Mouse (Mus musculus): ENCODE measurements around the gene Pradc1. TPM values are rescaled to one million over a fixed set of nuclear protein-coding genes. Genes with fewer than 3 reads are reported as not detected.

Gene Pradc1
- polyA plus RNA-seq, 1 experiment: not detected

DNA sequence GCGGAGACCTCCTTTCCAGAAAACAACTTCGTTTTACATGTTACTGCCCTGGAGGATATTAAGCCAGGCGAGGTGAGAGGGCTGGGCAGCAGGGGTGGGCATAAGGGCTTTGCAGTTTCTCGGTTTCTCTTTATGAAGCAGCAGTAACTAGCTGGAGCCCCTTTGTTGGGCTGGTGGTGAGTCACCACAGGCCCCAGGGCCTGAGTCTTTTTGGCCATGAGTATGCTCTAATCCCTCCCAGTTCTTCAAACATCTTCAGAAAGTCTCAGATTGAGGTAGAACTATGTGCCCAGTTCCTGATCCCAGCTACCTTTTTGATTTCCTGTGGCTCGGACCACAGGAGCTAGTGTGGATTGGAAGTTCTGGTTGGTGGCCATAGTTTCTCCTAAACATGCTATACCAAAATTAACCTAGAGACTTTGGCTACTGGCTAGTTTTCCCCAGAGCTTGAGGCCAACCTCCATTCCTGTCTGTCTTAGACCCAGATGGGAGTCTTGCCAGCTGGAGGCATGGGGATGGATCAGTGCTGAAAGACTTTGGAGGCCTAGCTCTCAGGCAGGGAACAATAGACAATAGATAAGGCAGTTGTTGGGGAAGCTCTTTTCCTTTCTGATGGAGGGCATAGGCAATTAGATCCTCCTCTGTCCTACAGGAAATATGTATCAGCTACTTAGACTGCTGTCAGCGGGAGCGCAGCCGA, 7.4 kb downstream of the Pradc1 start:
- H3K27ac ChIP-seq (ENCODE audit: insufficient read depth, low read depth, low read length): no peak overlapping the region
- no peak overlapping the region for H3K4me3 ChIP-seq (ENCODE audit: insufficient read depth, low read depth, low read length)

DNA sequence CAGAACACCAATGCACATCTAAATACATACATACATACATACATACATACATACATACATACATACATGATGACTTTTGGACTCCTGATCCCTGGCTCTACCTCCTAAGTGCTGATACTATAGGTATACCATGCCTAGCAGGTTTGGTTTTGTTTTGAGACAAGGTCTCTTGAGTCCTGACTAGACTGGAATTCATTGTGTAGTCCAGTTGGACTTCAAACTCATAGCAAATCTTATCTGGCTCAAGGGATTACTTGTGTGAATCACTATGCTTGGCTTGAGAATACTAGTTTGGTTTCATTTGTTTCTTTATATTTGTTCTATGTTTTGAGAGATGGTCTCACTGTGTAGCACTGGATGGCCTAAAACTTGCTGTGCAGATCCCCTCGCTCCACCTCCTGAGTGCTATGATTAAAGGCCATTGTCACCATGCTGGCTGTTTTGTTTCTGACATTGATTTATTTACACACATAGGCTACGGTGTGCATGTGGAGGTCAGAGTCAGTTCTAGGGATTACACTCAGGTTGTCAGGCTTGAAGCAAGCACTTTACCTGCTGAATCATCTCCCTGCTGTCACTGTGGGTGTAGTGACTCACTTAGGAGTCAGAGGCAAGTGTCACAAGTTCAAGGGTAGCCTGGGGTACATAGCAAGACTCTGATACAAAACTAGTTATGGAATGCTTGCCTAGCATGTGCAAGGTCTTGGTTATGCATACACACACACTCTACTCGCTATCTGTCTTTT, 8.1 kb downstream of the Pradc1 start:
- Histone ChIP-seq H3K4me1 (ENCODE audit: control insufficient read depth, insufficient read depth, low read length) (peaks cover 4% of the 10 kb centered on the region; the same call in 1 of the 2 replicates), H3K27ac (ENCODE audit: insufficient read depth, low read depth, low read length) (no peak overlapping the region), H3K4me3 (ENCODE audit: insufficient read depth, low read depth, low read length) (no peak overlapping the region)
- WGBS: 83% methylated on average over 3 of the region's 3 CpGs
- no peak for TF ChIP-seq POLR2A (IDR thresholded peaks at IDR 0.05; ENCODE audit: insufficient read depth, low read depth, low read length)
- no peak for TF ChIP-seq CTCF (IDR thresholded peaks at IDR 0.05; ENCODE audit: insufficient read depth, low read depth, low read length)

More for the DNA sequence above, 7.4 kb downstream of the Pradc1 start:
- 88% methylated on average over 8 of the region's 8 CpGs for WGBS
- H3K4me1 ChIP-seq (ENCODE audit: control insufficient read depth, insufficient read depth, low read length): peaks cover 4% of the 10 kb centered on the region; the same call in 1 of the 2 replicates
- TF ChIP-seq POLR2A (IDR thresholded peaks at IDR 0.05; ENCODE audit: insufficient read depth, low read depth, low read length) (no peak), CTCF (IDR thresholded peaks at IDR 0.05; ENCODE audit: insufficient read depth, low read depth, low read length) (no peak)

DNA sequence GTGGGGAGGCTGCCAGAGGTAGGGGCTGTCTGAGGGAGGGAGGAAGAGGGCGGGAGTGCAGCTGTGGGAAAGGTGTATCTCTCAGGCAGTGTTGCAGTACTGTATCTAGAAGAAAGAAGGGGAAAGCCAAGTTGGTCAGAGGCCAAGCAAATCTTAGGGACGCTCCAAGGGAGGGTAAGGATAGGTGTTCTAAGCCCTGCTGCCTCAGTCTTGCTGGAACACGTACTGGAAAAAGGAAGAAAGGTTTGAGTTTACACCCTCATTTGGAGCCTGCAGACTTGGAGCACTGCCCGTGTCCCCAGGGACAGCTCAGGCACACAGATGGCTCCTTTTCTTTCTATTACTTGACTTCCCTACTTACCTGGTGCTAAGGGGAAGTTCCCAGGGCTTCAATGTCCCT, 10.6 kb downstream of the Pradc1 start:
- 84% methylated on average over 4 of the region's 4 CpGs for WGBS
- no peak overlapping the region for H3K4me3 ChIP-seq (ENCODE audit: insufficient read depth, low read depth, low read length)
- TF ChIP-seq CTCF (IDR thresholded peaks at IDR 0.05; ENCODE audit: insufficient read depth, low read depth, low read length) (no peak), POLR2A (IDR thresholded peaks at IDR 0.05; ENCODE audit: insufficient read depth, low read depth, low read length) (no peak)
- no peak overlapping the region for H3K27ac ChIP-seq (ENCODE audit: insufficient read depth, low read depth, low read length)
- peaks cover 4% of the 10 kb centered on the region; the same call in 1 of the 2 replicates for H3K4me1 ChIP-seq (ENCODE audit: control insufficient read depth, insufficient read depth, low read length)

GRCm38 (mm10) chr6:85436631-85437030, 15.1 kb downstream of the Pradc1 start:
- 92% methylated on average over 5 of the region's 6 CpGs for WGBS
- no peak for TF ChIP-seq CTCF (IDR thresholded peaks at IDR 0.05; ENCODE audit: insufficient read depth, low read depth, low read length)
- TF ChIP-seq POLR2A (IDR thresholded peaks at IDR 0.05; ENCODE audit: insufficient read depth, low read depth, low read length): no peak

DNA sequence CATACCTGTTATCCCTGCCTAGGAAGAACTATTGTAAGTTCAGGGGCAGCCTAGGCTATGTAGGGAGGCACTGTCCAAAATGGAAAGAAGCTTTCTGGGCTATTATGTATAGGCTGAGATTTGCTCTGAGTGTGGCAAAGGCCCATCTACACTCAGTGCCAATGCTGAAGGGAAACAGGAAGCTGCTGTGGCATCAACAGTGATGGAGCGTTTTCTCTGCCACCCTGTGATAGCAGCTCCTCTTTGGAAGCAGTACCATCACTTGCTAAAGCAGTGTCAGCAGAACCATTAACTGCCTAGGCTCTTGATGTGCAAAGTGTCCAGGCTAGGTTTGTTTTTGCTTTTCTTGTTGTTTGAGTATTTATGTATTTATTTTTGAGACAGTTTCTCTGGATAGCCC, 15.6 kb downstream of the Pradc1 start:
- no peak overlapping the region for H3K4me3 ChIP-seq (ENCODE audit: insufficient read depth, low read depth, low read length)
- TF ChIP-seq POLR2A (IDR thresholded peaks at IDR 0.05; ENCODE audit: insufficient read depth, low read depth, low read length) (no peak), CTCF (IDR thresholded peaks at IDR 0.05; ENCODE audit: insufficient read depth, low read depth, low read length) (no peak)
- 80% methylated on average over 1 of the region's 1 CpGs for WGBS
- H3K4me1 ChIP-seq (ENCODE audit: control insufficient read depth, insufficient read depth, low read length): peaks cover 3% of the 10 kb centered on the region
- H3K27ac ChIP-seq (ENCODE audit: insufficient read depth, low read depth, low read length): no peak overlapping the region

More at GRCm38 (mm10) chr6:85436631-85437030, 15.1 kb downstream of the Pradc1 start:
- peaks cover 2% of the 10 kb centered on the region for H3K4me1 ChIP-seq (ENCODE audit: control insufficient read depth, insufficient read depth, low read length)
- no peak overlapping the region for H3K27ac ChIP-seq (ENCODE audit: insufficient read depth, low read depth, low read length)
- no peak overlapping the region for H3K4me3 ChIP-seq (ENCODE audit: insufficient read depth, low read depth, low read length)

- TF ChIP-seq CTCF (IDR thresholded peaks at IDR 0.05; ENCODE audit: insufficient read depth, low read depth, low read length): no peak
- TF ChIP-seq POLR2A (IDR thresholded peaks at IDR 0.05; ENCODE audit: insufficient read depth, low read depth, low read length): no peak
- Histone ChIP-seq H3K4me1 (ENCODE audit: control insufficient read depth, insufficient read depth, low read length) (peaks cover 3% of the 10 kb centered on the region), H3K27ac (ENCODE audit: insufficient read depth, low read depth, low read length) (no peak overlapping the region), H3K4me3 (ENCODE audit: insufficient read depth, low read depth, low read length) (no peak overlapping the region)
- 87% methylated on average over 5 of the region's 5 CpGs for WGBS
Measured at GRCm38 (mm10) chr6:85433865-85434264, 17.9 kb downstream of the Pradc1 start.

GRCm38 (mm10) chr6:85431842-85432431, 19.8 kb downstream of the Pradc1 start, which contains the start of gene Smyd5:
TSS of gene Smyd5 (plus strand) at chr6:85431989.
- TF ChIP-seq CTCF (IDR thresholded peaks at IDR 0.05; ENCODE audit: insufficient read depth, low read depth, low read length): no peak
- under 1% methylated on average over 39 of the region's 39 CpGs for WGBS
- Histone ChIP-seq H3K4me3 (ENCODE audit: insufficient read depth, low read depth, low read length) (peak within 1 kb of the TSS; percentile 59), H3K27ac (ENCODE audit: insufficient read depth, low read depth, low read length) (no peak within 1 kb of the TSS), H3K4me1 (ENCODE audit: control insufficient read depth, insufficient read depth, low read length) (peaks cover 3% of the 10 kb centered on the region)

DNA sequence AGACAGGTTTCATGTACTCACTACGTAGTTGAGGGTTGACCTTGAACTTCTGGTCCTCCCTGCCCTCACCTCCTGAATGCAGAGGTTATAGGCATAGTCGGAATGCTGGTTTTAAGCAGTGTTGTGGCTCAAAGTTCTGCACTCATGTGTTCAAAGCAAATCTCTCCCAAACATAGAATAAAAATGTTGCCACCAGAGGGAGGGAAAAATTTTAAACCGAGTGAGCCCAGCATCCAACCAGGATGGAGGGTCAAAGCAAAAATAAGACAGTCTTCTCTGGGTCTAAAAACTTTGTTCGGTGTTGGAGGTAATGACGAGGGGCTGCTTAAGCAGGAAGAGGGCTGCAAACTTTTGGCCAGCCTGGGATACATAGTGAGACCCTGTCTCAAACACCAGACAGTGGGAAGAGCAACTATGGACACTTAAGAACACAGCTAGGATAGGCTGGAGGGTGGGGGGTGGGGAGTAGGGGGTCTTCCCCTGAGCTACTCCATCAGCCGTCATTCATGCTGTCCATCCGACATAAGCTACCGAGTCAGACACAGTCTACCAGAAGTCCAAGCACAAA, 20.4 kb downstream of the Pradc1 start:
- no peak overlapping the region for H3K27ac ChIP-seq (ENCODE audit: insufficient read depth, low read depth, low read length)
- 52% methylated on average over 8 of the region's 8 CpGs for WGBS
- peaks cover 3% of the 10 kb centered on the region for H3K4me1 ChIP-seq (ENCODE audit: control insufficient read depth, insufficient read depth, low read length)
- TF ChIP-seq POLR2A (IDR thresholded peaks at IDR 0.05; ENCODE audit: insufficient read depth, low read depth, low read length) (no peak), CTCF (IDR thresholded peaks at IDR 0.05; ENCODE audit: insufficient read depth, low read depth, low read length) (no peak)
- peak overlapping the region; percentile 59 for H3K4me3 ChIP-seq (ENCODE audit: insufficient read depth, low read depth, low read length)

All from olfactory bulb, adult 2 months (tissue).